Mouse (Mus musculus): ENCODE results near the gene BC048671.

DNA sequence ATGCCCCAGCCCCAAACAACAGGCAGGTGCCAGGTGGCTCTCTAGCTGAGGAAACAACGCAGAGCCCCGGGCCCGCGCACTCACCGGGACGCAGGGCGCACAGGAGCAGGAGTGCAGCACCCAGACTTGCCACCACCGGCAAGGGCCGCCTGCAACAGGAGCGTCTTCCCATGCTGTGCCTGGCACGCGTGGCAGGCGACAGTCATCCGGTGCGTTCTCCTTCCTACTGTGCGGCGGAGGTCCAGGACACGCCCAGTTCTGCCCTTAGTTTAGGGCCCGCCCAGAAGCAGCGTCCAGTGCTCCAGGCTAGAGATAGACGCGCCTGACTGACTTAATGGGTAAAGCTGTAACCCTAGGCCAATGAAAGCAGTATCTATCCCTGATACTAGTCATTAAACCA, 24.0 kb downstream of the BC048671 start, which contains the start of gene Chst13:
- TF ChIP-seq POLR2A (IDR thresholded peaks at IDR 0.05; ENCODE audit: low read depth, low read length) (no peak), CTCF (IDR thresholded peaks at IDR 0.05; ENCODE audit: borderline replicate concordance, insufficient read depth, low read length) (no peak)
